Mouse (Mus musculus) MEL (cell line): Measurements from ENCODE around the gene St6galnac3. TPM values are rescaled to one million over a fixed set of nuclear protein-coding genes. Genes with fewer than 3 reads are reported as not detected.

ENCODE experiments used
- DNase-seq: peaks from one replicate; pipeline ENCODE4 v3.0.0; 2011; ENCODE audit warnings: low read depth, low spot score
- H3K27ac ChIP-seq: 2 replicates; pipeline ENCODE4 v1.5.1; 2012; ENCODE audit warnings: low read depth, mild to moderate bottlenecking, control low read depth, low read length, moderate library complexity; ENCODE audit not compliant: control insufficient read depth
- H3K27me3 ChIP-seq, 2 experiments: fragments of 150-350 bp in 1 of 2; sonication (generic) in 1 of 2; 2 replicates each; pipeline ENCODE4 v1.6.1; 2012; ENCODE audit warnings: low read length in 2 of 2, mild to moderate bottlenecking in 2 of 2, improper control_type of control experiment in 1 of 2, moderate library complexity in 1 of 2; ENCODE audit not compliant: insufficient read depth in 2 of 2, control insufficient read depth in 1 of 2
- H3K36me3 ChIP-seq, 2 experiments: 2 replicates each; pipeline ENCODE4 v1.6.1; 2012 to 2014; ENCODE audit warnings: low read length in 2 of 2, improper control_type of control experiment in 1 of 2, inconsistent platforms in 1 of 2, mild to moderate bottlenecking in 1 of 2; ENCODE audit not compliant: insufficient read depth in 2 of 2, control insufficient read depth in 1 of 2
- H3K4me1 ChIP-seq, 2 experiments: fragments of 150-350 bp in 1 of 2; sonication (generic) in 1 of 2; 2 replicates each; pipeline ENCODE4 v1.6.1; 2012; ENCODE audit warnings: low read length in 2 of 2, improper control_type of control experiment in 1 of 2, mild to moderate bottlenecking in 1 of 2; ENCODE audit not compliant: insufficient read depth in 2 of 2, control insufficient read depth in 1 of 2
- H3K4me3 ChIP-seq, 2 experiments: fragments of 150-350 bp in 1 of 2; sonication (generic) in 1 of 2; 2 replicates each; pipeline ENCODE4 v1.5.1; 2012; ENCODE audit warnings: low read depth in 2 of 2, low read length in 2 of 2, mild to moderate bottlenecking in 2 of 2, moderate library complexity in 2 of 2, control low read depth in 1 of 2, improper control_type of control experiment in 1 of 2; ENCODE audit not compliant: control insufficient read depth in 1 of 2, insufficient read depth in 1 of 2
- H3K79me2 ChIP-seq: 2 replicates; pipeline ENCODE4 v1.6.1; 2012; ENCODE audit warnings: mild to moderate bottlenecking, low read length, moderate library complexity; ENCODE audit not compliant: control insufficient read depth, poor library complexity, insufficient read depth
- H3K9ac ChIP-seq: 2 replicates; pipeline ENCODE4 v1.6.1; 2012; ENCODE audit warnings: low read depth, mild to moderate bottlenecking, control low read depth, low read length, moderate library complexity; ENCODE audit not compliant: control insufficient read depth, poor library complexity, severe bottlenecking
- H3K9me3 ChIP-seq: fragments of 150-350 bp; sonication (generic); replicated peaks from 2 replicates; pipeline ENCODE4 v1.6.1; 2012; ENCODE audit warnings: mild to moderate bottlenecking, low read length, improper control_type of control experiment, moderate library complexity; ENCODE audit not compliant: insufficient read depth
- ETS1 ChIP-seq: IDR thresholded peaks from 2 replicates; pipeline ENCODE4 v1.6.1; 2012; ENCODE audit warnings: low read depth, mild to moderate bottlenecking, inconsistent platforms, low read length, improper control_type of control experiment, moderate library complexity
- GATA1 ChIP-seq: IDR thresholded peaks from 2 replicates; pipeline ENCODE4 v1.6.1; 2011; ENCODE audit warnings: low read depth, low read length, improper control_type of control experiment
- JUND ChIP-seq: IDR thresholded peaks from 2 replicates; pipeline ENCODE4 v1.6.1; 2011; ENCODE audit warnings: low read depth, mild to moderate bottlenecking, improper control_type of control experiment, low read length
- KAT2A ChIP-seq: conservative IDR thresholded peaks from 2 replicates; pipeline ENCODE4 v1.6.1; 2012; ENCODE audit warnings: low read depth, low read length, improper control_type of control experiment, inconsistent platforms
- MAFK ChIP-seq: IDR thresholded peaks from 2 replicates; pipeline ENCODE4 v1.6.1; 2011; ENCODE audit warnings: low read depth, mild to moderate bottlenecking, low read length, improper control_type of control experiment, borderline replicate concordance
- MAX ChIP-seq: IDR thresholded peaks from 2 replicates; pipeline ENCODE4 v1.6.1; 2011; ENCODE audit warnings: low read length, improper control_type of control experiment
- MXI1 ChIP-seq: IDR thresholded peaks from 2 replicates; pipeline ENCODE4 v1.6.1; 2011; ENCODE audit warnings: mild to moderate bottlenecking, low read depth, low read length, improper control_type of control experiment
- MYB ChIP-seq: IDR thresholded peaks from 2 replicates; pipeline ENCODE4 v1.6.1; 2011; ENCODE audit warnings: mild to moderate bottlenecking, low read depth, low read length, improper control_type of control experiment
- MYC ChIP-seq: IDR thresholded peaks from 2 replicates; pipeline ENCODE4 v1.6.1; 2011; ENCODE audit warnings: low read depth, mild to moderate bottlenecking, low read length, improper control_type of control experiment, moderate library complexity
- NELFE ChIP-seq: IDR thresholded peaks from 2 replicates; pipeline ENCODE4 v1.6.1; 2011; ENCODE audit warnings: low read depth, low read length, improper control_type of control experiment
- NRF1 ChIP-seq: IDR thresholded peaks from 2 replicates; pipeline ENCODE4 v1.6.1; 2014; ENCODE audit warnings: low read depth, mild to moderate bottlenecking, inconsistent platforms, low read length, improper control_type of control experiment, moderate library complexity; ENCODE audit not compliant: poor library complexity, insufficient read depth, severe bottlenecking
- POLR2A ChIP-seq, 2 experiments: IDR thresholded peaks; 2 replicates each; pipeline ENCODE4 v1.6.1; 2011 to 2012; ENCODE audit warnings: low read length in 2 of 2, mild to moderate bottlenecking in 2 of 2, control low read depth in 1 of 2, improper control_type of control experiment in 1 of 2, low read depth in 1 of 2, moderate library complexity in 1 of 2; ENCODE audit not compliant: control insufficient read depth in 1 of 2, insufficient read depth in 1 of 2, poor library complexity in 1 of 2
- POLR2AphosphoS2 ChIP-seq: IDR thresholded peaks from 2 replicates; pipeline ENCODE4 v1.6.1; 2011; ENCODE audit warnings: low read length, improper control_type of control experiment
- POLR2AphosphoS5 ChIP-seq: IDR thresholded peaks from 2 replicates; pipeline ENCODE4 v1.6.1; 2012; ENCODE audit warnings: low read depth, borderline replicate concordance, mild to moderate bottlenecking, inconsistent platforms, low read length, moderate library complexity, mixed read lengths
- RAD21 ChIP-seq: IDR thresholded peaks from 2 replicates; pipeline ENCODE4 v1.6.1; 2011; ENCODE audit warnings: mild to moderate bottlenecking, low read depth, low read length, improper control_type of control experiment
- SMC3 ChIP-seq: IDR thresholded peaks from 2 replicates; pipeline ENCODE4 v1.6.1; 2011; ENCODE audit warnings: low read depth, low read length, improper control_type of control experiment
- TCF12 ChIP-seq: IDR thresholded peaks from 2 replicates; pipeline ENCODE4 v1.6.1; 2014; ENCODE audit warnings: low read depth, mild to moderate bottlenecking, inconsistent platforms, low read length, improper control_type of control experiment, moderate library complexity
- ZKSCAN1 ChIP-seq: IDR thresholded peaks from 2 replicates; pipeline ENCODE4 v1.6.1; 2012; ENCODE audit warnings: low read depth, mild to moderate bottlenecking, inconsistent platforms, low read length, improper control_type of control experiment, moderate library complexity
- polyA plus RNA-seq, 2 experiments: library from polyadenylated mRNA; stranded (reverse) in 1 of 2; unstranded in 1 of 2; fragments of >175 nt in 1 of 2; fragments of >200 nt in 1 of 2; gene quantifications; 2 replicates each; pipeline versions ENCODE4 v1.2.1 to v1.2.4; 2012; ENCODE audit warnings: low replicate concordance in 2 of 2, low read depth in 1 of 2; ENCODE audit not compliant: insufficient read length in 2 of 2, insufficient read depth in 1 of 2, missing spikeins in 1 of 2
- total RNA-seq: library from RNA; depleted of rRNA; stranded (reverse); fragments of 300-350 nt; gene quantifications from 2 replicates; pipeline ENCODE4 v1.2.3, GENCODE M21; 2012

The St6galnac3 gene
- total and polyA plus RNA-seq, 3 experiments = 7.8 to 11.4 TPM; not detected in 1

DNA sequence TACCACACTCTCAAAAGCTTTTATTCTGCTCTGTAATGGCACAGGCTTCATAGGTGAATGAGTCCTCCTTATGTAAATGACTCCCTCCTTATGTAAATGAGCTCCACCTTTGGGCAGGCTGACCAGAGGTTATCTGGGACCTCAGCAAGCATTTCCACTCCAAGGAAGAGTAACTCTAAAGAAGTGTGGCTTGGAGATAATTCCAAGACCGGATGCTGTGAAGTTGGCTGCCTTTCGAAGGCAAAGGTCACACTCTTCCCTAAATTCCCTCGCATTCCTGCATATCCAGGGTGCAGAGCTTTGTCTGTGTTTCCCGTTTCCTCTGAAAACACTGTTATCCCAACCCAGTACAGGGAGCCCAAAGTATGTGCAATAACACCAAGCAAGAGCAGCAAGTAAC is 142.9 kb downstream of the St6galnac3 start:
- Histone ChIP-seq H3K27ac (no peak overlapping the region), H3K4me1 (peaks cover 3 to 10% of the 10 kb centered on the region in 2 experiments; a peak in 2 of 4 replicates), H3K9me3 (no peaks in the 10 kb centered on the region), H3K4me3 (no peak overlapping the region), H3K36me3 (peaks cover 0 to 4% of the 10 kb centered on the region in 2 experiments; a peak in 1 of 4 replicates), H3K79me2 (no peaks in the 10 kb centered on the region), H3K27me3 (no peaks in the 10 kb centered on the region), H3K9ac (no peak overlapping the region)
- DNase-seq = no peak
- TF ChIP-seq GATA1 (no peak), NELFE (no peak), KAT2A (no peak), POLR2AphosphoS2 (no peak), POLR2AphosphoS5 (no peak), NRF1 (no peak), POLR2A (IDR thresholded peaks at IDR 0.05; ENCODE audit: control insufficient read depth in 1 of 2, insufficient read depth in 1 of 2, low read depth in 1 of 2, low read length in 2 of 2, poor library complexity in 1 of 2) (no peak), JUND (no peak)

DNA sequence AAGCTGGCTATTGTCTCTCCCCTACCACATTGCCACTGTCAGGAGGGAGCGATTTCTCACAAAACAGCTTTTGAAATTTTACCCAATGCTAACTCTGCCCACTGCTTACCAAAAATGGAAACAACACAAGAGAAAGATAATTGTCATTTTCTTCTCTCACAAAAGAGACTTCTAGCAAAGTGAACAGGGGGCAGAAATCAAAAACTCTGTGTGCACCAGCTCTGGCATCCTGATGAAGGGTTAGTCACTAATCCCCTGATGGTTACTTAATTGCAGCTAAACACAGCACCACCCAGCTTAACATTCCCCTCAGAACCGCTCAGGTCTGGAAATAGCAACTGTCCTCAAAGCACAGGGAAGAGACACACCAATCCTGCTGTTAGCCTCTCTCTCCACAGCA is 144.3 kb downstream of the St6galnac3 start:
- Histone ChIP-seq H3K36me3 (peaks cover 0 to 6% of the 10 kb centered on the region in 2 experiments; a peak in 1 of 4 replicates), H3K9ac (no peak overlapping the region), H3K79me2 (no peaks in the 10 kb centered on the region)
- no peak for TF ChIP-seq ETS1
- no peak for TF ChIP-seq MAX
- no peak for TF ChIP-seq KAT2A
- TF ChIP-seq TCF12 = no peak
- no peak for TF ChIP-seq MAFK
- no peak for TF ChIP-seq RAD21
- no peak for TF ChIP-seq MYC
- TF ChIP-seq SMC3 = no peak
- TF ChIP-seq MYB = no peak
- no peak for TF ChIP-seq GATA1
- no peak for TF ChIP-seq ZKSCAN1
- no peak for TF ChIP-seq MXI1
- TF ChIP-seq, all 39 proteins: peak for 0
- Histone ChIP-seq H3K4me1 (peaks cover 3 to 11% of the 10 kb centered on the region in 2 experiments; a peak in 2 of 4 replicates), H3K4me3 (no peak overlapping the region), H3K27me3 (no peaks in the 10 kb centered on the region), H3K9me3 (no peaks in the 10 kb centered on the region), H3K27ac (no peak overlapping the region)
- no peak for DNase-seq
